Mouse (Mus musculus) midbrain, embryonic 12.5 days (tissue): ENCODE data around the gene Phox2b. TPM values are rescaled to one million over a fixed set of nuclear protein-coding genes. Genes with fewer than 3 reads are reported as not detected.
A peak's percentile ranks its signal among the peaks of the same experiment; 100 is the strongest.

Experiments used
- ATAC-seq: fragments of 200-750 bp; cut with Nextera tagmentation; 2 replicates; pipeline ENCODE4 v1.8.0; 2017; ENCODE audit warnings: low read depth, moderate TSS enrichment, moderate library complexity; ENCODE audit not compliant: low FRiP score
- H3K27ac ChIP-seq: fragments of 300-500 bp; sonication (generic); replicated peaks from 2 replicates; pipeline ENCODE4 v1.5.1; 2016; ENCODE audit warnings: mild to moderate bottlenecking
- H3K27me3 ChIP-seq: fragments of 300-500 bp; sonication (generic); 2 replicates; pipeline ENCODE4 v1.6.1; 2016; ENCODE audit warnings: mild to moderate bottlenecking
- H3K36me3 ChIP-seq: fragments of 300-500 bp; sonication (generic); 2 replicates; pipeline ENCODE4 v1.6.1; 2016
- H3K4me1 ChIP-seq: fragments of 300-500 bp; sonication (generic); 2 replicates; pipeline ENCODE4 v1.6.1; 2016
- H3K4me2 ChIP-seq: fragments of 300-500 bp; sonication (generic); replicated peaks from 2 replicates; pipeline ENCODE4 v1.6.1; 2016; ENCODE audit warnings: mild to moderate bottlenecking, moderate library complexity
- H3K4me3 ChIP-seq: fragments of 300-500 bp; sonication (generic); 2 replicates; pipeline ENCODE4 v1.5.1; 2016; ENCODE audit warnings: mild to moderate bottlenecking
- H3K9ac ChIP-seq: fragments of 300-500 bp; sonication (generic); replicated peaks from 2 replicates; pipeline ENCODE4 v1.6.1; 2016; ENCODE audit warnings: mild to moderate bottlenecking, moderate library complexity
- H3K9me3 ChIP-seq: fragments of 300-500 bp; sonication (generic); 2 replicates; pipeline ENCODE4 v1.6.1; 2016; ENCODE audit warnings: mild to moderate bottlenecking
- WGBS: fragments of 180-500 bp; shearing (Covaris S2); methylation state at CpG from one replicate; pipeline ENCODE4 v1.1.7; 2016; 5-methylcytosine and 5-hydroxymethylcytosine counted together
- polyA plus RNA-seq: library from polyadenylated mRNA; unstranded; fragments of >200 nt; fragmentation: Nextera tagmentation; extraction: Ambion mirVana; gene quantifications from 2 replicates; pipeline ENCODE4 v1.2.1, GENCODE M21; 2016

Phox2b gene
- polyA plus RNA-seq, 1 experiment from 2014 or later, result 1.1 TPM

- under 1% methylated on average over 32 of the region's 32 CpGs for WGBS
- H3K4me2 ChIP-seq, result no peak overlapping the region
- H3K27ac ChIP-seq, result no peak overlapping the region
- H3K9ac ChIP-seq, result no peak overlapping the region
- peaks cover 98% of the 10 kb centered on the region for H3K27me3 ChIP-seq
- H3K4me1 ChIP-seq, result peaks cover 12% of the 10 kb centered on the region
- H3K36me3 ChIP-seq, result no peaks in the 10 kb centered on the region
- no peak overlapping the region for H3K4me3 ChIP-seq
- no peaks in the 10 kb centered on the region for H3K9me3 ChIP-seq
- no peak for ATAC-seq
These were observed 531 bp upstream of the Phox2b start for GRCm38 (mm10) chr5:67099393-67100271.

- H3K27me3 ChIP-seq, result peaks cover 96% of the 10 kb centered on the region
- no peak overlapping the region for H3K27ac ChIP-seq
- no peaks in the 10 kb centered on the region for H3K36me3 ChIP-seq
- H3K9ac ChIP-seq, result no peak overlapping the region
- no peak overlapping the region for H3K4me2 ChIP-seq
- no peak overlapping the region for H3K4me3 ChIP-seq
- ATAC-seq, result no peak
- H3K9me3 ChIP-seq, result no peaks in the 10 kb centered on the region
- peaks cover 12% of the 10 kb centered on the region for H3K4me1 ChIP-seq
- 2% methylated on average over 23 of the region's 23 CpGs for WGBS
These were observed 909 bp downstream of the Phox2b start for GRCm38 (mm10) chr5:67098051-67098732.

DNA sequence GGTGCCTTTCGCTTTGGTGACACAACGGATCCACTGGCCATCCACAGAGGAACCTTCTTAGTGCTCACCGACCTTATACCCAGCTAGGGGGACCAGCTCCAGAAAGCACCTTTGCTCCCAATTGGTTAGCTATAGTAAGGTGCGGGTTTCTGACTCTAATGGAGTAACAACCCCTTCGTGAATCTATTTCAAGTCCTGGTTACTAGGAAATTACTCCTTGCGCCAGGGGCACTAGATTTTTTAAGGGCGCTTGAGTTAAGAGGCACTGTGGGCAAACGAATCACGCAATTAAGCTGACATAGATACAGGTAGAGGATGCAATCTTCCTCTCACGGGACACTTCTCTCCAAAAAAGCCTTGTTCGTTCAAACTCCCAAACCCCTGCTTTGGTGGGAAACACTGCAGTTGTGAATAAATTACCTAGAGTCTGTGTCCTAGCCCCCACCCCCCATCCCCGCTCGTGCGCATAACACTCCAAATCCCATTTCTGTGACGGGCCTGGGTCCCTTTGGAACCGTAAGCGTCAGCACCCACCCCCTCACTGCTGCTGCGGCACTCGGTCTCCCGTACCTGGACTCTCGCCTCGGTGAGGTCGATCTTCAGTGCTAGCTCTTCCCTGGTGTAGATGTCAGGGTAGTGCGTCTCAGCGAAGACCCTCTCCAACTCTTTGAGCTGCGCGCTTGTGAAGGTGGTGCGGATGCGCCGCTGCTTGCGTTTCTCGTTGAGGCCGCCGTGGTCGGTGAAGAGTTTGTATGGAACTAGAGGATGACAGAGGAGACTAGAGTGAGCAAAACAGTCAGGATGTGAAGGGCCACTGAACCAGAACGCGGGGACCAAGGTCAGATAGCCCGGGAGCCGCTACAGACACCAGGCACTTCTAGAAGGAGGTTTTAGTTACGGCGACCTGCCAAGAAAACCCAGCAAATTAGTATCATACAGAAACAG lies 1.7 kb downstream of the Phox2b start:
- no peaks in the 10 kb centered on the region for H3K36me3 ChIP-seq
- H3K27me3 ChIP-seq, result peaks cover 94% of the 10 kb centered on the region
- H3K4me2 ChIP-seq, result no peak overlapping the region
- no peaks in the 10 kb centered on the region for H3K9me3 ChIP-seq
- H3K9ac ChIP-seq, result no peak overlapping the region
- ATAC-seq, result no peak
- H3K4me1 ChIP-seq, result peaks cover 12% of the 10 kb centered on the region
- H3K4me3 ChIP-seq, result no peak overlapping the region
- WGBS, result under 1% methylated on average over 41 of the region's 41 CpGs
- no peak overlapping the region for H3K27ac ChIP-seq

DNA sequence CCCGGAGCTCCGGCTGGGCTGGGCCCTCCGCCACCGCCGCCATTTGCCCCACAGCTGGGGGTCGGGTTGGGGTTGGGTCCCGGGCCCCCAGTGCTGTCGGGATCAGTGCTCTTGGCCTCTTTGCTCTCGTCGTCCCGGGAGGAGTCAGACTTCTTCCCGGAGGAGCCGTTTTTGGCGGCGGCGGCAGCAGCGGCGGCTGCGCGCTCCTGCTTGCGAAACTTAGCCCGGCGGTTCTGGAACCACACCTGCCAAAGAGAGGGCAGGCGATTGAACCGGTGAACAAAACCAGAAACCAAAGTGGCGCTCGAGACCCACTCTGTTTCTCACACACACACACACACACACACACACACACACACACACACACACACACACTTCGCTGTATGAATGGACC lies 2.7 kb downstream of the Phox2b start:
- no peak for ATAC-seq
- H3K9ac ChIP-seq, result peak overlapping the region; percentile 43
- no peak overlapping the region for H3K27ac ChIP-seq
- peaks cover 94% of the 10 kb centered on the region for H3K27me3 ChIP-seq
- WGBS, result under 1% methylated on average over 23 of the region's 28 CpGs
- H3K36me3 ChIP-seq, result no peaks in the 10 kb centered on the region
- peak overlapping the region; percentile 36 for H3K4me3 ChIP-seq
- no peaks in the 10 kb centered on the region for H3K9me3 ChIP-seq
- peak overlapping the region; percentile 51 for H3K4me2 ChIP-seq
- peaks cover 8% of the 10 kb centered on the region for H3K4me1 ChIP-seq

- Histone ChIP-seq H3K27ac (no peak overlapping the region), H3K9me3 (no peaks in the 10 kb centered on the region), H3K36me3 (no peaks in the 10 kb centered on the region), H3K4me3 (peak overlapping the region; percentile 36), H3K4me1 (peaks cover 8% of the 10 kb centered on the region), H3K4me2 (peak overlapping the region; percentile 51), H3K9ac (peak overlapping the region; percentile 43), H3K27me3 (peaks cover 94% of the 10 kb centered on the region)
- 0 out of 2 replicates have a peak, but pooled peaks have one; percentile 18 for ATAC-seq
- WGBS, result 0% methylated on average over 42 of the region's 47 CpGs
These were observed 3.3 kb downstream of the Phox2b start for GRCm38 (mm10) chr5:67095651-67096377.

- Histone ChIP-seq H3K9ac (no peak overlapping the region), H3K9me3 (no peaks in the 10 kb centered on the region), H3K4me3 (no peak overlapping the region), H3K27ac (no peak overlapping the region), H3K4me1 (peaks cover 8% of the 10 kb centered on the region), H3K27me3 (peaks cover 95% of the 10 kb centered on the region), H3K36me3 (no peaks in the 10 kb centered on the region), H3K4me2 (no peak overlapping the region)
- 1% methylated on average over 15 of the region's 15 CpGs for WGBS
- ATAC-seq, result no peak
These were observed 3.9 kb downstream of the Phox2b start for GRCm38 (mm10) chr5:67095153-67095552.

GRCm38 (mm10) chr5:67093991-67094390 lies 5.1 kb downstream of the Phox2b start:
- no peak overlapping the region for H3K9ac ChIP-seq
- H3K27me3 ChIP-seq, result peaks cover 86% of the 10 kb centered on the region
- no peak overlapping the region for H3K27ac ChIP-seq
- WGBS, result 19% methylated on average over 2 of the region's 2 CpGs
- no peaks in the 10 kb centered on the region for H3K9me3 ChIP-seq
- no peak for ATAC-seq
- no peaks in the 10 kb centered on the region for H3K36me3 ChIP-seq
- H3K4me2 ChIP-seq, result no peak overlapping the region
- no peak overlapping the region for H3K4me3 ChIP-seq
- H3K4me1 ChIP-seq, result peaks cover 8% of the 10 kb centered on the region

DNA sequence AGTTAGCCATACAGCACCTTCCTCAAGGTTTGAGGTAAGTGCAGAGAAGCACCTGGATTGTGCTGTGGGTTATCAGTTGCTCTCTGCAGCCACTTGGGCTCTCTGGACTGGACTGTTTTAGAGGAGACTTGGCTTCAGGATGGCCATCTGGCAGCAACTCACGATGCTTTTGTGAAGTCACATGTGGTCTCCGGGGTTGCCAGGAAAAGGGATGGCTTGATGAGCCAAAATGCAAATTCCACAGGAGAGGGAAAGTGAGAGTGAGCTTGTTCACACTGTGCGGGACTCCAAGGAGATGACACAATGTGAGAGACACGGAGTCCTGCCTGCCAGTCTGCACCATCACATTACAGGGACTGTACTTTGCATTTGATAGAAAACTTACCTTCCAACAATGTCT lies 7.3 kb downstream of the Phox2b start:
- H3K36me3 ChIP-seq, result no peaks in the 10 kb centered on the region
- H3K9me3 ChIP-seq, result no peaks in the 10 kb centered on the region
- 24% methylated on average over 4 of the region's 4 CpGs for WGBS
- ATAC-seq, result no peak
- H3K4me1 ChIP-seq, result peaks cover 8% of the 10 kb centered on the region
- H3K4me3 ChIP-seq, result no peak overlapping the region
- H3K27me3 ChIP-seq, result peaks cover 77% of the 10 kb centered on the region
- no peak overlapping the region for H3K27ac ChIP-seq
- no peak overlapping the region for H3K4me2 ChIP-seq
- no peak overlapping the region for H3K9ac ChIP-seq

- Histone ChIP-seq H3K4me3 (no peak overlapping the region), H3K9me3 (no peaks in the 10 kb centered on the region), H3K9ac (no peak overlapping the region), H3K27me3 (peaks cover 69% of the 10 kb centered on the region), H3K36me3 (no peaks in the 10 kb centered on the region), H3K27ac (no peak overlapping the region), H3K4me1 (peaks cover under 1% of the 10 kb centered on the region), H3K4me2 (no peak overlapping the region)
- 77% methylated on average over 5 of the region's 5 CpGs for WGBS
- no peak for ATAC-seq
These were observed 8.2 kb downstream of the Phox2b start for GRCm38 (mm10) chr5:67090856-67091255.

DNA sequence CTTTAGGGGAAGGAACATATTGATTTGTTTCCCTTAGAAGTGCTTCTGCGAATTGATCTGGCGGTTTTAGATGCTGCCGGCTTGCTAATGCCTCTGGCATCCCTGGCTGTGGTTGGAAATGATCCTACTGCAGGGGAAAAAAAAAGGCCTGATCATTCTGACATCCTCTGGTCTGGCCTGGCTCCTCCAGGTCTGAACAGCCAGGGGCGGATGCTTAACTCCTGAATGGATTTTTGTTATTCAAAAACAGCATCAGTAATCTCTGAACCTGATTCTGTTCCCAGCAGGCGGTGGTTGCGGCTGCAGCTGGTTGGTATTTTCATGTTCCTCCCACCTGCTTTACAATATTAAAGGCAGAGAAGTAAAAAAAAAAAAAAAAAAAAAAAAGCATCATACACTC lies 16.0 kb downstream of the Phox2b start:
- Histone ChIP-seq H3K36me3 (no peaks in the 10 kb centered on the region), H3K4me3 (no peak overlapping the region), H3K9ac (no peak overlapping the region), H3K4me1 (no peaks in the 10 kb centered on the region; the same call in 1 of the 2 replicates), H3K27me3 (peaks cover 15% of the 10 kb centered on the region), H3K4me2 (no peak overlapping the region), H3K27ac (no peak overlapping the region), H3K9me3 (no peaks in the 10 kb centered on the region)
- WGBS, result 34% methylated on average over 6 of the region's 6 CpGs
- no peak for ATAC-seq

DNA sequence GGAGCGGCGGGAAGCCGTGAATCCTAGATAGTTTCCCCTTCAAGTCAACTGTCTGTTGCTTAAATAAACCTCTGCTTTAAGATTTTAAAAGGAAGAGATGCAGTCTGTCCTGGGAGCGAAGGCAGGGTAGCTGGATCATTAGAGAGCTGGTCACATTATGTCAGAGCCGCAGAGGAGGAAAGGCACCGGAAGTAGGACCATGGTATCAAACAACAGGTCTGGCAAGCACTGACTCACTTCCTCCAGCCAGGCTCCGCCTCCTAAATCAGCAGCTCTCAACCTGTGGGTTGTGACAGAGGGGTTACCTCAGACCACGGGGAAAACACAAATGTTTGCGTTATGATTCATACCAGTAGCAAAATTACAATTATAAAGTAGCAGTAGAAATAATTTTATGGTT lies 35.5 kb downstream of the Phox2b start:
- Histone ChIP-seq H3K4me3 (no peak overlapping the region), H3K36me3 (no peaks in the 10 kb centered on the region), H3K9me3 (no peaks in the 10 kb centered on the region), H3K27ac (no peak overlapping the region), H3K9ac (no peak overlapping the region), H3K4me1 (no peaks in the 10 kb centered on the region), H3K27me3 (no peaks in the 10 kb centered on the region), H3K4me2 (no peak overlapping the region)
- no peak for ATAC-seq
- 88% methylated on average over 9 of the region's 9 CpGs for WGBS
